Mouse (Mus musculus) liver, embryonic 14.5 days (tissue): ENCODE results near the gene Cttnbp2nl.

Source experiments
- CTCF ChIP-seq: IDR thresholded peaks from 2 replicates; pipeline ENCODE4 v1.5.1; 2016; ENCODE audit warnings: antibody characterized with exemption, low read depth, control low read depth
- EP300 ChIP-seq: IDR thresholded peaks from 2 replicates; pipeline ENCODE4 v1.6.1; 2016; ENCODE audit warnings: antibody characterized with exemption, low read depth

- TF ChIP-seq CTCF (no peak), EP300 (no peak)
Measured at GRCm38 (mm10) chr3:105072536-105072935, 19.6 kb upstream of the Cttnbp2nl start.
